Mouse (Mus musculus) cerebellum, adult (tissue): ENCODE results near the gene Ppm1d.

Experiments used
- ATAC-seq: cut with Nextera tagmentation; 2 replicates; pipeline ENCODE4 v1.9.2; 2017; ENCODE audit warnings: mild to moderate bottlenecking, moderate library complexity, mixed read lengths; ENCODE audit not compliant: insufficient number of reproducible peaks, low FRiP score, low TSS enrichment

Gene Ppm1d

DNA sequence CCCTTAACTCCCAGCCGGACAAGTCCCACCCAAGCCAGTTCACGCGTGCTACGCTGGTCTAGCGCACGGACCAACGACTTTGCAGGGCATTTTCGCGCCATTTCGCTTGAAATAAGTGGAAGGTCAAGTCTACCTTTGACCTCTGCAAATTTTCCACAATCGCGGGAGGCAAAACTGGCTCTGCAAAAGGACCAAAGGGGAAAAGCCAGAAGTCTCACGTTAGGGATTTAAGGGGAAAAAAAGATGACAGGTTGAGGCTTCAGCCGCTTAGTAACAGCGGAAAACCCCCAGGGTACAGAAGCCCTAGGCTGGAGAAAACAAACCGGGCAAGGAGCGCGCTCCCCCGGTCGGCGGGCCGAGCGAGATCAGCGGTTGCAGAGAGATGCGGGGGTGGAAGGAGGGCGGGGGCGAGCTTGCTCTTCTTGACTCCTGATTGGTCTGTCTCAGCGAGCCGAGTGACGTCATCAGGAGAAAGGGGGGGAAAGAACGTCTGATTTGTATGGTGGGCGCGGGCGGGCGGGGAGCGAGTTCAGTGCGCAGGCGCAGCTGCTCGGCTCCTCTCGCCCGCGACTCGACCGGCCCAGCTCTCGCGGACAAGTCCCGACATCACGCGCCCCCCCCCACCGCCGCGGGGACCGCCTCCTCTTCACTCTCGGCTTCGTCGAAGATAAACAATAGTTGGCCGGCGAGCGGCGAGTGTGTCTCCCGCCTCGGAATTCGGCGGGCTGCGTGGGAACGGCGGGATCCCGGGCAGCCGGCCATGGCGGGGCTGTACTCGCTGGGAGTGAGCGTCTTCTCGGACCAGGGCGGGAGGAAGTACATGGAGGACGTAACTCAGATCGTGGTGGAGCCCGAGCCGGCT lies at the start of gene Ppm1d:
Gene Ppm1d (plus strand): TSS at position 532 of the 862 bp plus-strand sequence.
- ATAC-seq = peak; percentile 89

DNA sequence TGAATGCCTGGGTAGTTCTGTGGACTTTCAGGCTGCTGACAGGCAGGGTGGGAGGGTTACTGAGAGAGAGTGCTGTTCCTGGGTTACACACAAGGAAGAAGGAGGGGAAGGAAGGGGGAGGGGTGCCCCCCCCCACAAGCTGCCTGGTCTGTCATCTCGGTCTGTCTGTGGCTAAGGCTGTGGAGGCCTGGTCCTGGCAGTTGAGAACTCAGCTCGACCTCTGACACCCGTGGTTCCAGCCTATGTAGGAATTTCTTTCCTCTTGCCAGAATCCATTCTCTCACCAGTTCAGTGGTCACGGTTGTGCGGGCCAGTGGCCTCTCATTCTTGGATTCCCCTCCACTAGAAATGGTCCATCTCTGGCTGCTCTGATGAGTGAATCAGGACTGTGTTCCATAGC lies 46.4 kb upstream of the Ppm1d start:
- no peak for ATAC-seq

DNA sequence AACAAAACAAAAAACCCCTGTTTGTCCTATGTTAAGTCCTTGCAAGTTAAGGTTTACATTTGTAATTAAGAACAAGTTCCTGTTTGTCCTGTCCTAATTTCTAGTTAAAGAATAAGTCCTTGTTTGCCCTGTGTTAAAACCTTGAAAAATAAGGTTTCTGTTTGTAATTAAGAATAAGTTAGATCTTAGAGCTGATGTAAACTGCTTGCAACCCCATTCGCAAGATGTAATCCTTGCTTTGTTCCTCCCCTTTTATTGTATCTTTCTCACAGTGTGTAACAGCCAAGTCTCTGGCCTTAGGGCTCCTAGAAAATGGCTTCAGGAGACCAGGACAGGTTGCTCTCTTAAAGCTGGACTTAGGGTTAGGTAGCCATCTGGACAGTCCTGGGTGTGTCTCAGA lies 43.7 kb upstream of the Ppm1d start:
- ATAC-seq = no peak

DNA sequence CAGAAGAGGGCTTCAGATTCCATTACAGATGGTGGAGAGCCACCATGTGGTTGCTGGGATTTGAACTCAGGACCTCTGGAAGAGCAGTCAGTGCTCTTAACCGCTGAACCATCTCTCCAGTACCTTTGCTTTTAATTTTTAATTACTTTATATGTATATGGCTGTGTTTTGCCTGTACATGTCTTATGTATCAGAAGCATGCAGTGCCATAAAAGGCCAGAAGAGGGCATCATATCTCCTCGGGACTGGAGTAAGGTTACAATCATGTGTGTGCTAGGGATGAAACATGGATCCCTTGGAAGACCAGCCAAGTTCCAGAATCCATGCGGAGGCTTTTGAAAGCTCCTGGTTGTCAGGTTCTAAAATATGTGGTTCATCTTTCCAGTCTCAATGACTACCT lies 40.4 kb upstream of the Ppm1d start:
- ATAC-seq = no peak

DNA sequence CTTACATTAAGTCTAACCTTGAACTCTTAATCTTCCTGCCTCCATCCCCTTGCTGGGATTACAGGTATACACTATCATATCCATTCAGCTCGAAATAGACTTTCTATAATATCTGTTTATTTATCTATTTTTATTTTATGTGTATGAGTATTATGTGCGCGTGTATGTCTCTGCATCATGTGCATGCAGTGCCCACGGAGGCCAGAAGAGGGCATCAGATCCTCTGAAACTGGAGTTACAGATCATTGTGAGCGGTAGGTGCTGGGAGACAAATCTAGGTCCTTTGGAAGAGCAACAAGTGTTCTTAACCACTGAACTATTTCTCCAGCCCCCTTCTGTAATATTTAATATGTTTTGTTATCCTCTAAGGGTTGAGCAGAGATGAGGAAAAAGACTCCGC lies 37.7 kb upstream of the Ppm1d start:
- ATAC-seq = no peak

DNA sequence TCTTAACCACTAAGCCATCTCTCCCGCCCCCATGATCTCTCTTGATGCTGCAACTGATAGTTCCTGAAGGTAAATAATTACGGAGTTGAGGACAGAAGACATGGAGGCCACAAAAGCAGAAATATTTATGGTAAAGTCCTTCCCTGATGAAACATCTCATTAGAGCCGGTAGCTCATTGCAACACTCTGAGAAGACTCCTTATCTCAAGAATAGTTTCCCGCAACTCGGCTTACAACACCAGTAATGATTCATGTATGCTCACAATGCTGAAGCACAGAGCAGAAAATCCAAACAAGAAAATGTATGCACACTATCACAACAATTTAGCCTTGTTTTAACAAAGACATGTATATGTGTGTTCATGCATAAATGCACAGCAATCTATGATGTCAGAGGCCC lies 35.9 kb upstream of the Ppm1d start:
- no peak for ATAC-seq

DNA sequence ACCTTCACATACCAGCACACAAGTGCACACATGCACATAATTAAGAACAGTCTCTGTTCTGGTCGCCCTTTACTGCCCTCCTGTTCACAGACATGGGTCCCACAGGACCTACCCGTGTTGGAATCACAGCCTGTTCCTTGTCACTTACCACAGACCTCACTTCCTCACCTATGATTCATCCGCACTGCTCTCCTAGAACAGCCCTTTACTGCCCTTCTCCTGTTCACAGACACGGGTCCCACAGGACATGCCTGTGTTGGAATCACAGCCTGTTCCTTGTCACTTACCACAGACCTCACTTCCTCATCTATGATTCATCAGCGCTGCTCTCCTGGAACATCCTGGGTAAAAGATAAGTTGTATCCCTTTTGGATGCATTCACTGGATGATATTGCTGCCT lies 33.4 kb upstream of the Ppm1d start:
- ATAC-seq = no peak

DNA sequence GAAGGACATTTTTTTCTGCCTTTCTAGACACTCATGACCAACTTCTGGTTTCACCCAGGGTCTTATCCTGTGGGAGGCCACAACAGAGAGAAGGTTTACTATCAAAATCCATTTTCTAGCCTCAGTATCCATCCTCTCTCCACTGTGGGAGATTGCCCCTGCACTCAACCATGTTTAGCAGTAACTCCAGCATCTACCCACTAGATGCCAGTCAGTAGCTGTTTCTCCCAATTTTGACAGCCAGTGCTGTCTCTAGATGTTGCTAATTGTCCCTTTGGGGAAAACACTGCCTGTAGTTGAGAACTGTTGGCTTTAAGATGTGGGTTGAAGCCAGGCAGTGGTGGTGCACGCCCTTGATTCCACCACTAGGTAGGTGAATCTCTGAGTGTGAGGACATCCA lies 32.9 kb upstream of the Ppm1d start:
- no peak for ATAC-seq

DNA sequence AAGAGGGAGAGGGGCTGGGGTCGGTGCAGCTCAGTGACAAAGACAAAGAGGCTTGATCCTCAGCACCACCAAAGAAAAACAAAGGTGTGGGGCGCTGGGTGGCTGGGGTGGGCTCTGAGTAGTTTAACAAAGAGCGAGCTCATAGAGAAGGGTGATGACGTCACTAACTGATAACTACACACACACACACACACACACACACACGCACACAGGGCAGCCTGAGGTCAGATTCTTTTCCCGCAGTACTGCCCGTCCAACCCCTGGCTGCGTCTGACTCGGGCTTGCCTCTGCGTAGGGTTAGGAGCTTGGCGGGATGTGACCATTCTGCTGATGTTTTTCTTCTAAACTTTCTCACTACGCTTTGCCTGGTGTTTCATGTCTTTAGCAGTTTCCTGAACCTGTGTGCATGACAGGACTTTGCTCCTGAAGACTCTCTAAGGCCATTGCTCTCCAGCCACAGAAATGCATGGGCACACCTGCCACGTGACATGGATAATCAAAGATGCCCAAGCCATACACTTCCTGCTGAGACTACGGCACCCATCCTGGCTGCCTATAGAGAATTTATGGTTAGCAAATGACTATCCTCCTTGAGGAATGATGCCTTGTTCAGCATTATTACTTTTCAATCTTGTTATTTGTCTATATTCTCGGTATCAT lies 29.7 kb upstream of the Ppm1d start:
- no peak for ATAC-seq

DNA sequence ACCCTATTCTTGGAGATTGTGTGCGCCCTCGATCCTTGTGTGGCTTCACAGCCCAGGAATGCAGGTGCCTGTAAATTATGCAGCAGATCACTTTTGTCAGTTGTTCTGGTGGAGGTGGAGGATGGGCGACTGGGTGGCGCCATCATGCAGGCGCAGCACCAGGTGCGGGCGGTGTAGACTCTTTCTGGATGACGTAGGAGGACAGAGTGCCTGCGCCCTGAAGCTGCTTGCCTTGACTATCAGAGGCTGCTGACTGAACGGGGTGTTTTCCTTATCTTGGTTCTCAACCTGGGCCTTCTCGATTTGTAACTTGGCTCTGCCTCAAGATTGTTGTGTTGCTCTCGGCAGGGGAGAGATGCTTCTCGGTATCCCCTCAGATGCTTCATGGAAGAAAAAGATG lies 13.1 kb upstream of the Ppm1d start:
- ATAC-seq = no peak

DNA sequence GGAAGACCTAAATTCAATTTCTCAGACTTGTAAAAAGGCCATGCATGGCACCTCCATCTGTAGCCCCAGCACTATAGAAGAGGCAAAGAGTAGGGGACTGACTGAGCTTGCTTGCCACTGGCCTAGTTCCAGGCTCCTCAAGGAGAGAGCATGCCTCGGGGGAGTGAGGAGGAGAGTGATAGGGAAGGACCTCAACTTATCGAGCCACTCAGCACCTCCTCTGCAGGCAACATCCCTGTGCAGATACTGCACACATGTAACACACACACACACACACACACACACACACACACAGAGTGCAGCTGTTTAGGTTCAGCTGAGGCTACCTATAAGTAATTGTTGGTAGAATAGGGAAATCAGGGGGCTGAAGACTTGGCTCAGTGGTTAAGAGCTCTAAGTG lies 11.2 kb upstream of the Ppm1d start:
- ATAC-seq = no peak

DNA sequence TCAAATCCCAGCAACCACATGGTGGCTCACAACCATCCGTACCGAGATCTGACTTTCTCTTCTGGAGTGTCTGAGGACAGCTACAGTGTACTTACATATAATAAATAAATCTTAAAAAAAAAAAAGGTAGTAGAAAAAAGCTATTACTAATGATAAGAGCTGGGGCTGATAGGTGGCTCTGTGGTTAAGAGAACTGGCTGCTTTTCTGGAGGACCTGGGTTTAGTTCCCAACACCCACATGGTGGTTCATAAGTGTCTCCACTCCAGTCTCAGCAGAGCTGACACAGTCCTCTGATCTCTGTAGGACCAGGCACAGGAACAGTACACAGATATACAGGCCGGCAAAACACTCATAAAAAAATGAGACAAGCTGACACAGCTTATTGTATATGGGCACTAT lies 9.9 kb upstream of the Ppm1d start:
- ATAC-seq = no peak

DNA sequence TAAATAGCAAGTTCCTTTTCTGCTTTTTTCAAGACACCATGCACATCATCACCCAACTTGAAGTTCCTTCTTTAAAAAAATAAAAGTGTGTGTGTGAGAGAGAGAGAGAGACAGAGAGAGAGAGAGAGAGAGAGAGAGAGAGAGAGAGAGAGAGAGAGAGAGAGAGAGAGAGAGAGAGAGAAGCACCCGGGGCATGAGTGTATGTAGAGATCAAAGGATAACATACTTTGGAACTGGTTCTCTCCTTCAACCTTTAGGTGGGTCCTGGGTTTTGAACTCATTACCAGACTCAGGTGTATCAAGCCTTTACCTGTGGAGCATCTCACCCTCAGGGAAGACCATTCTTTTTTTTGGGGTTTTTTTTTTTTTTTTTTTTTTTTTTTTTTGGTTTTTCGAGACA lies 9.2 kb upstream of the Ppm1d start:
- no peak for ATAC-seq

DNA sequence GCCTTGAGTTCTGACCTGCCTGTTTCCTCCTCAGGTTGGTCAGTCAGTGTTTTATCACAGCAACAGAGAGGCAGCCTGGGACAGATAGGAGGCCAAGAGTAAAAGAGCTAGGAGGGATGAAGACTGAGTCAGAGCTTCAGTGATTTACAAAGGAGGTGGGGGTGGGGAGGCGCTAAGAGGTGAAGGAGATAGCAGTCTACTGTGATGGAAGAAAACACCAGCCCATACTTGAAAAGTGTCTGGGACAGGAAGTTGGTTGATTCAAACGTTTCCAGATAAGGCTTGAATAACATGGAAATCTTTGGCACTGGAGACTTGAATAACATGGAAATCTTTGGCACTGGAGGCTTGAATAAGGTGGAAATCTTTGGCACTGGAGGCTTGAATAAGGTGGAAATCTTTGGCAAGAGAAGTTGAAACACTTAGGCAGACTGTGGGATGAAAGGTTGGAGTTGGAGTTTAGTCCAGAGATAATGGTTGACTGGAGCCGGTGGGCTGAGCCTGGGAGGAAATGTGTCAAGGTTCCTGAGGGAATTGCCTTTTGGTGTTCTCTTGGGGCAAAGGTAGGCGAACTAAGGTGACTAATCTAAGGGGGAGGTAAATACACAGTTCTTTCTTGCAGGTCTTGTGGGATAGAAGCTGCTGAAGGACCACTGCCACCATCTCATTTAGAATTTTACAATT lies 4.3 kb upstream of the Ppm1d start:
- no peak for ATAC-seq

DNA sequence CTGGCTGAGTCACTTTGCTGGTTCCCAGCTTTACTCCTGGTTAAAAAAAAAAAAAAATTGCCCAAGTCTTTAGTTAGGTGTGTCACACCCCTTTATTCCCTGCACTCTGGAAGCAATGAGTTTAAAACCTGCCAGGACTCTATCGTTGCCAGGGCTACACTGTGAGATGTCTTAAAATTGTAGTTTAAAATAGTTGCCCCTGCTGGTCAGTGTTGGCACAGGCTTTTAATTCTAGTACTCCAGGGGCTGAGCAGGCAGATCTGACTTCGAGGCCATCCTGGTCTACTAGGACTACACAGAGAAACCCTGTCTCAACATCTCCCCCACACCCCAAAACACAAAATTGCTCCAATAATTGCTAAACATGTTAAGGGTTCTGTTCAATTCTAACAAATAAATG lies 2.2 kb upstream of the Ppm1d start:
- ATAC-seq = no peak

DNA sequence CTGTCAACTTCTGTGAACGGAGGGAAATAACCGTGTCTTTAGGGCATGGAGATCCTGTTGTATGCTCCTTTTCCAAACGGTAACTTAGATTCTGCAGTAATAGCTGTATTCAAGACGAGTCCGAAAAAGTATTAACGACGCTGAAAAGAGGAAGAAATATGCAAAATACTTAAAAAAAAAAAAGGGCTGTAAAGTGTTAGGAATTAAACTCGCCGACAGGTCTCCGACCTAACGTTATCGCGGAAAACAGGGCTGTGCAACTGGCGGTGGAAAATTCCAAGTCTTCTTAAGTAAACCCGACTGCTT lies 684 bp upstream of the Ppm1d start:
- ATAC-seq = no peak

DNA sequence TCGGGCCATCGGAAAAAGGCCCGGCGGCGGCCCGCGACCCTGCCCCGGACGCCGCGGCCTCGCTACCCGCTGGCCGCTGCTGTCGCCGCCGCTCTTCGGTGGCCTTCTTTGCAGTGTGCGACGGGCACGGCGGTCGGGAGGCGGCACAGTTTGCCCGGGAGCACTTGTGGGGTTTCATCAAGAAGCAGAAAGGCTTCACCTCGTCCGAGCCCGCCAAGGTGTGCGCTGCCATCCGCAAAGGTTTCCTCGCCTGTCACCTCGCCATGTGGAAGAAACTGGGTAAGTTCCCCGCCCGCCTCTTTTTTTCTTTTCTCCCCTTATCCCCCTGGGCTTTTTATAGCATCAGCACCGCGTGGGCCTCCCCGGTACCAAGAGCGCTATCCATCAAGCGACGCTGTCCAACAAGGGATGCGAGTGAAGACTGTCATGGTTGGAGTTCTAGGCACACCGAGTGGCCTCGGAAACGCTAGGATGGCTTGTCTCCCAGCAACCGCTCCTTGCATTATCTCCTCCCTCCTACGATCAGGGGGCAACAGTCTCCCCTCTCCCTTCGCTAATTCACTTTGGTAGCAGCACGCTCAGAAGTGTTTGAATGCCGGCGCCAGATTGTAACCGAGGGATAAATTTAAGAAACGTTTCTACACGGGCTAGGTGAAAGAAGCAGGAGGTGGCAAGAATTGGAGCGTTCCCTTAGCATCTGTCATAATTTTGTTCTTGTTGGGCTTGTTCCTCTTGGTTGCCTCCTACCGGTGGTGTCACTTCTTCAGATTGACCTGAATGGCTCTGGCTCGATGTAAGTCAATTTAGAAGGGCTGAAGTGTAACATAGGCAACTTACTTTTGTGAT lies 824 bp downstream of the Ppm1d start:
- ATAC-seq = 0 out of 2 replicates have a peak, but pooled peaks have one; percentile 3

DNA sequence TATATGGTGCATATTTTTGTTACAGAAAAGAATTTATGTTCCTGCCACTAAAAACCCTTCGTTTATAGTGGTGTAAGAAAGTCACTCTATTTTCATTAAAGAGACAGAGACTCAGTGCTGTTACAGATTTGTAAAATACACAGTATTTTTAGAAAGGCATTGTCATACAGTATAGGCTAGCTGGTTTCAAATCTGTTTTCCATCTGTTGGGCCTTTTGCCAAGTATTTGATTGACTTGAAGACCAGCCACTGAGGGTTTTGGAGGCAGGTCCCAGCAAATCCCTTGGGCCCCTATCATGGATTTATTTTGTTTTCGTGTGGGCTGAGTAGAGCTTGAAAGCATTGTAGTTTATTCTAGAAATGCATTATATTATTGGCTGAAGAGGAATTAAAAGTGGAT lies 1.8 kb downstream of the Ppm1d start:
- no peak for ATAC-seq

DNA sequence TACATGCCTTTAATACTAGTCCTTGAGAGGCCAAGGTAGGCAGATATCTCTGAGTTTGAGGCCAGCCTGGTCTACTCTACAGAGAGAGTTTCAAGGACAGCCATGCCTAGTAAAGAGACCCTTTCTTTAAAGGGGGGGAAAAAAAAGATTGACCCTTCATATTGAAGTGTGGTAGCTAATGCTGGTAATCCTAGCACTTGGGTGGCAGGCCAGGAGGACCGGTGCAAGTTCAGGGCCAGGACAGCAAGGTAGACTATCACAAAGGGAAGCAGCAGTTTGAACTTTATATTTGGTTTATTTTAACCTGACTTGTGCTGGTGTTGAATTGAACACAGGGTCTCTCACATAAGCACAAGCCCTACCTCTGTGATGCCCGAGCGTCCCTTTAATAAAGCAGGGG lies 2.3 kb downstream of the Ppm1d start:
- no peak for ATAC-seq

DNA sequence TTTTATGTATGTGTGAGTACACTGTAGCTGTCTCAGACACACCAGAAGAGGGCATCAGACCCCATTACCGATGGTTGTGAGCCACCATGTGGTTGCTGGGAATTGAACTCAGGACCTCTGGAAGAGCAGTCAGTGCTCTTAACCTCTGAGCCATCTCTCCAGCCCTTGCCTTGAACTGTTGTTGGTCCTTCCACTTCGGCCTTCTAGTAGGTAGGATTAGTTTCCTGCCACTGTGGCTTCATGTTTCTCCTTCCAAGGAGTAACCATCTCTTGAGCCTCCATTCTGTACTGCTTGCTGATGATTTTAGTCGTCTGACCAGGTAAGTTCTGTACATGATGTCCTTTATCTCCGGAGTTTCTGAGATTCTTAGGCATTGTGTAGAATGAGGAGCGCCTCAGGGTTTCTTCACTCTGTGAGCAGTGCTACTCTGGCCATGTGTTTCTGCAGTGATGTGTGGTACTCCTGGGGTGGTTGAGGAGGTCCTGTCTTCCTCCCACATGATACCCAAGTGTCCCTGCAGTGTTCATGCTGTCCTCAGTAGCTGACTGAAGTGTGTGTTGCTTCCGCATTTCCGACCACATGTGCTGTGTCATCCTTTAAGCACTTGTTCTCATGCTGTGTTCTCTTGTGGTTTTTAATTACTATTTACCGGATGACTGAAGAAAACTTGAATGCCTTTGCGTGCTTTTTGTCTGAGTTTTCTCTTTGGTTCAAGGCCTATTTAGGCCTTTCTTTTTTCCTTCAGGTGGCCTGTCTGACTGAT lies 12.7 kb downstream of the Ppm1d start:
- no peak; the same call in 1 of the 2 replicates for ATAC-seq
